Mouse (Mus musculus) E14TG2a.4 (cell line): ENCODE measurements around the gene Ppp1r36.

Experiments
- CTCF ChIP-seq: conservative IDR thresholded peaks from 2 replicates; pipeline ENCODE4 v1.5.1; 2014; ENCODE audit warnings: low read length
- NANOG ChIP-seq: IDR thresholded peaks from 2 replicates; pipeline ENCODE4 v1.6.1; 2014; ENCODE audit warnings: borderline replicate concordance, low read length, mixed read lengths

DNA sequence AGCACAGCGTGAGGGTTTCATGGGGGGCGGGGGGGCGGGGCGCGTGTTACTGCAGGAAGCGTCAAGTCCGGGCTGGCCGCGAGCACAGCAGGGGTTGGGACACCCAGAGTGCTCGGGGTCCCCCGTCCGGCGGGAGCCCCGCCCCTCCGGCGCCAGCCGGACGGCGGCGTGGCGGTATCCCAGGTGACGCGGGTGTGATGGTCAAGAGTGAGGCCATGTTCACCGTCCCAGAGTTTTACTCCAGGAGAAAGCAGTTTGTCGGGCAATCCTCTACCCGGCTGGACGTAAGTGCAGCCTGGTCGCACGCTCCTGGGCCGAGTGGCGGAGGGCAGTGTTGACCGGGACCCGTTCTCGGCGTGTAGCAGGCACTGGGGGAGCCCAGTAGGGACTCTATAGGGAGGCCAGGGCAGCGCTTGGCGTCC, at the start of gene Ppp1r36:
- TF ChIP-seq CTCF (no peak), NANOG (no peak)
